Mouse (Mus musculus): ENCODE data around the gene Trpm8. TPM values are rescaled to one million over a fixed set of nuclear protein-coding genes. Genes with fewer than 3 reads are reported as not detected.

The Trpm8 gene
- polyA plus RNA-seq, 1 experiment = not detected

- no peak overlapping the region for H3K27ac ChIP-seq (ENCODE audit: insufficient read depth, low read length)
- no peak for DNase-seq (ENCODE audit: low read depth in 1 of 2, low spot score in 2 of 2)
- H3K36me3 ChIP-seq (ENCODE audit: control insufficient read depth, insufficient read depth, low read length) = no peaks in the 10 kb centered on the region
- H3K4me1 ChIP-seq (ENCODE audit: control insufficient read depth, insufficient read depth, insufficient read length) = no peaks in the 10 kb centered on the region
- H3K4me3 ChIP-seq (ENCODE audit: extremely low read depth, insufficient read depth, insufficient read length) = no peak overlapping the region
- H3K27me3 ChIP-seq (ENCODE audit: control insufficient read depth, insufficient read depth, low read length) = no peaks in the 10 kb centered on the region
- 90% methylated on average over 5 of the region's 5 CpGs for WGBS
- TF ChIP-seq CTCF (IDR thresholded peaks at IDR 0.05; ENCODE audit: extremely low read depth, insufficient read depth, insufficient read length, insufficient replicate concordance) (no peak), POLR2A (IDR thresholded peaks at IDR 0.05; ENCODE audit: low read depth, low read length) (no peak)
Observed at GRCm38 (mm10) chr1:88348496-88349005, 71.1 kb downstream of the Trpm8 start.

GRCm38 (mm10) chr1:88350761-88351160, 73.3 kb downstream of the Trpm8 start:
- Histone ChIP-seq H3K27me3 (ENCODE audit: control insufficient read depth, insufficient read depth, low read length) (no peaks in the 10 kb centered on the region), H3K36me3 (ENCODE audit: control insufficient read depth, insufficient read depth, low read length) (no peaks in the 10 kb centered on the region), H3K27ac (ENCODE audit: insufficient read depth, low read length) (no peak overlapping the region), H3K4me1 (ENCODE audit: control insufficient read depth, insufficient read depth, insufficient read length) (no peaks in the 10 kb centered on the region), H3K4me3 (ENCODE audit: extremely low read depth, insufficient read depth, insufficient read length) (no peak overlapping the region)
- DNase-seq (ENCODE audit: low read depth in 1 of 2, low spot score in 2 of 2) = no peak
- 89% methylated on average over 9 of the region's 9 CpGs for WGBS
- TF ChIP-seq CTCF (IDR thresholded peaks at IDR 0.05; ENCODE audit: extremely low read depth, insufficient read depth, insufficient read length, insufficient replicate concordance) (no peak), POLR2A (IDR thresholded peaks at IDR 0.05; ENCODE audit: low read depth, low read length) (no peak)

DNA sequence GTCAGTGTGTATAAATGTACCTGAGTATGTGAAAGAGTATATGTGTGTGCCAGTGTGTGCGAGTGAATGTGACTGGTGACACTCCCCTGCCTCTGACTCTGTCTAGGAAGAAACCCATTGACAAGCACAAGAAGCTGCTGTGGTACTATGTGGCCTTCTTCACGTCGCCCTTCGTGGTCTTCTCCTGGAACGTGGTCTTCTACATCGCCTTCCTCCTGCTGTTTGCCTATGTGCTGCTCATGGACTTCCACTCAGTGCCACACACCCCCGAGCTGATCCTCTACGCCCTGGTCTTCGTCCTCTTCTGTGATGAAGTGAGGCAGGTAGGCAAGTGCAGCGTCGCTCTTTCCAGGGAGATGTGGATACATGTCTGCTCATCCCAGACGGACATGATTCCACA, 77.6 kb downstream of the Trpm8 start:
- no peak for DNase-seq (ENCODE audit: low read depth in 1 of 2, low spot score in 2 of 2)
- WGBS = 87% methylated on average over 12 of the region's 12 CpGs
- TF ChIP-seq POLR2A (IDR thresholded peaks at IDR 0.05; ENCODE audit: low read depth, low read length) (no peak), CTCF (IDR thresholded peaks at IDR 0.05; ENCODE audit: extremely low read depth, insufficient read depth, insufficient read length, insufficient replicate concordance) (no peak)
- Histone ChIP-seq H3K27me3 (ENCODE audit: control insufficient read depth, insufficient read depth, low read length) (no peaks in the 10 kb centered on the region), H3K4me3 (ENCODE audit: extremely low read depth, insufficient read depth, insufficient read length) (no peak overlapping the region), H3K4me1 (ENCODE audit: control insufficient read depth, insufficient read depth, insufficient read length) (no peaks in the 10 kb centered on the region), H3K27ac (ENCODE audit: insufficient read depth, low read length) (no peak overlapping the region), H3K36me3 (ENCODE audit: control insufficient read depth, insufficient read depth, low read length) (no peaks in the 10 kb centered on the region)

GRCm38 (mm10) chr1:88355681-88356080, 78.2 kb downstream of the Trpm8 start:
- H3K4me3 ChIP-seq (ENCODE audit: extremely low read depth, insufficient read depth, insufficient read length) = no peak overlapping the region
- no peaks in the 10 kb centered on the region for H3K36me3 ChIP-seq (ENCODE audit: control insufficient read depth, insufficient read depth, low read length)
- no peak for DNase-seq (ENCODE audit: low read depth in 1 of 2, low spot score in 2 of 2)
- no peak overlapping the region for H3K27ac ChIP-seq (ENCODE audit: insufficient read depth, low read length)
- no peaks in the 10 kb centered on the region for H3K4me1 ChIP-seq (ENCODE audit: control insufficient read depth, insufficient read depth, insufficient read length)
- TF ChIP-seq POLR2A (IDR thresholded peaks at IDR 0.05; ENCODE audit: low read depth, low read length) (no peak), CTCF (IDR thresholded peaks at IDR 0.05; ENCODE audit: extremely low read depth, insufficient read depth, insufficient read length, insufficient replicate concordance) (no peak)
- H3K27me3 ChIP-seq (ENCODE audit: control insufficient read depth, insufficient read depth, low read length) = no peaks in the 10 kb centered on the region
- 83% methylated on average over 3 of the region's 3 CpGs for WGBS

DNA sequence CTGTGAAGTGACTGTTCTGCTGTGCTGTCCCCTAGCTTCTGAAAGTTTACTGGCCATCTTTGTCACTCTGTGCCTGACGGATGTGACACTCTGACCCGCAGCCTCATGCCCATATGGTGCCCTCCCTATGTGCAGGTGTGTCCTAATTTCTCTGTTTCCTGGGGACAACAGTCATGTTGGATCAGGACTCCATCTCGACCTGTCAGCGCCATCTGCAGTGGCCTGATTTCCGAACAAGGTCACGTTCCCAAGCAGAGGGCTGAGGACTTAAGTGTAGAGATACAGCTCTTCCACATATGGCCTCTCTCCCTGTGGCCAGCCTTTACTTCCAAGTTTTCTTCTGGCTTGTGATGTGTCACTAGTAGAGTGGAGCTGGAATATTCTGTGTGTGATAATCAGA, 79.2 kb downstream of the Trpm8 start:
- Histone ChIP-seq H3K4me3 (ENCODE audit: extremely low read depth, insufficient read depth, insufficient read length) (no peak overlapping the region), H3K27ac (ENCODE audit: insufficient read depth, low read length) (no peak overlapping the region), H3K27me3 (ENCODE audit: control insufficient read depth, insufficient read depth, low read length) (no peaks in the 10 kb centered on the region), H3K4me1 (ENCODE audit: control insufficient read depth, insufficient read depth, insufficient read length) (no peaks in the 10 kb centered on the region), H3K36me3 (ENCODE audit: control insufficient read depth, insufficient read depth, low read length) (no peaks in the 10 kb centered on the region)
- TF ChIP-seq CTCF (IDR thresholded peaks at IDR 0.05; ENCODE audit: extremely low read depth, insufficient read depth, insufficient read length, insufficient replicate concordance) (no peak), POLR2A (IDR thresholded peaks at IDR 0.05; ENCODE audit: low read depth, low read length) (no peak)
- no peak for DNase-seq (ENCODE audit: low read depth in 1 of 2, low spot score in 2 of 2)
- 79% methylated on average over 6 of the region's 6 CpGs for WGBS

DNA sequence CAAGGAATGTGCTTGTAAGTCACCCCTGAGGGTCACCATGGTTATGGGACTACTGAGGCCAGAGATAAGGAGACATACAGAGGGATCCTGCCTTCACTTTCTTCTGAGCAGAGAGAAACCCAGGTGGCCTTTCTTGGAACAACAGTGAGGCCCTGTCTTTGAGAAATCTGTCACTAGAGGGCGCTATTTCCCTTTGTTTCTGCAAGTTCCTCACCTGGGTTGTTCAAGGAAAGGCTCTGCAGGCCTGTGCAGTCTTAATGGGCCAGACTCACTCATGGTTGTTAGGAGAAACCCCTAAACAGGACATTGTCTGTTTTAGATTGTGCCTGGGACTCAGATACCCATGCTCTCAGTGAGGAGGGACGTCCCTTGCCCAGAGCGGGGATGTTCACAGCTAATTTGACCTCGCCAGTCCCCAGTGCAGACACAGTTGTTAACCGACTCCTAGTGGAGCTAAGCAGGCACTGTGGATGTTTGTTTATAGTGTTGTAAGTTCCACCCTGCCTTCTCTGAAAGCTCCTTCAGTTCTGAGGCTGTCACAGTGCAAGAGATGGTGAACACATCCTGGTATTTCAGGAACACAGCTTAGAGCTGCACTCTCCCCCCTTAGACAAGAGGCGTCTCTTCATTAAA, 80.1 kb downstream of the Trpm8 start:
- Histone ChIP-seq H3K4me1 (ENCODE audit: control insufficient read depth, insufficient read depth, insufficient read length) (no peaks in the 10 kb centered on the region), H3K27ac (ENCODE audit: insufficient read depth, low read length) (no peak overlapping the region), H3K27me3 (ENCODE audit: control insufficient read depth, insufficient read depth, low read length) (no peaks in the 10 kb centered on the region), H3K4me3 (ENCODE audit: extremely low read depth, insufficient read depth, insufficient read length) (no peak overlapping the region), H3K36me3 (ENCODE audit: control insufficient read depth, insufficient read depth, low read length) (no peaks in the 10 kb centered on the region)
- TF ChIP-seq POLR2A (IDR thresholded peaks at IDR 0.05; ENCODE audit: low read depth, low read length) (no peak), CTCF (IDR thresholded peaks at IDR 0.05; ENCODE audit: extremely low read depth, insufficient read depth, insufficient read length, insufficient replicate concordance) (peak; percentile 17; the same call in 1 of the 2 replicates)
- DNase-seq (ENCODE audit: low read depth in 1 of 2, low spot score in 2 of 2) = peak in 1 of 2 experiments; percentile 1
- WGBS = 75% methylated on average over 6 of the region's 6 CpGs

- no peak for DNase-seq (ENCODE audit: low read depth in 1 of 2, low spot score in 2 of 2)
- 84% methylated on average over 7 of the region's 7 CpGs for WGBS
- no peak for TF ChIP-seq CTCF (IDR thresholded peaks at IDR 0.05; ENCODE audit: extremely low read depth, insufficient read depth, insufficient read length, insufficient replicate concordance)
- TF ChIP-seq POLR2A (IDR thresholded peaks at IDR 0.05; ENCODE audit: low read depth, low read length) = no peak
- H3K27me3 ChIP-seq (ENCODE audit: control insufficient read depth, insufficient read depth, low read length) = no peaks in the 10 kb centered on the region
- H3K27ac ChIP-seq (ENCODE audit: insufficient read depth, low read length) = no peak overlapping the region
- no peaks in the 10 kb centered on the region for H3K36me3 ChIP-seq (ENCODE audit: control insufficient read depth, insufficient read depth, low read length)
- H3K4me1 ChIP-seq (ENCODE audit: control insufficient read depth, insufficient read depth, insufficient read length) = no peaks in the 10 kb centered on the region
- no peak overlapping the region for H3K4me3 ChIP-seq (ENCODE audit: extremely low read depth, insufficient read depth, insufficient read length)
Observed at GRCm38 (mm10) chr1:88358102-88358654, 80.7 kb downstream of the Trpm8 start.

All from spleen, adult 2 months (tissue).